Mouse (Mus musculus): ENCODE data around the gene Rap1a. TPM values are rescaled to one million over a fixed set of nuclear protein-coding genes. Genes with fewer than 3 reads are reported as not detected.
A peak's percentile ranks its signal among the peaks of the same experiment; 100 is the strongest.

Rap1a gene
- total RNA-seq, 1 experiment from 2014 or later: 819 TPM

DNA sequence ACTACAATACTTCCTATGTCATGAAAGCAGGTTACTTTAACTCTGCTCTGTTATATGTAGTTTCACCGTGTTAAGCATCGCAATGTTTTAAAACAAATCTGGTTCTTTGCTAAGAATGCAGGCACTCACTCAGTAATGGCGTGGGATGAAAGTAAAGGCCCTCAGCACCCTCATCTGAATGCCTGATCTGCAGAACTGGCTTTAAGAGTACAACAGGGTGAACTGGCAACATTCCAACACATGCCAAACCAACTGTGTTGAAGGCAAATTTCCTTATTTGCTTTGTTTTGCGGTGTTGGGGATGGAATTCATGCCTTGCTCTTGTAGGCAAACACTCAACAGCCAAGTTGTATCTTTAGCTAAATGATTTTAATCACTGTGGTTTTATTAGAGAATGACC is 67.6 kb downstream of the Rap1a start:
- no peak for ATAC-seq (replicated peaks; ENCODE audit: insufficient number of reproducible peaks, low FRiP score, low TSS enrichment, poor library complexity, severe bottlenecking)

DNA sequence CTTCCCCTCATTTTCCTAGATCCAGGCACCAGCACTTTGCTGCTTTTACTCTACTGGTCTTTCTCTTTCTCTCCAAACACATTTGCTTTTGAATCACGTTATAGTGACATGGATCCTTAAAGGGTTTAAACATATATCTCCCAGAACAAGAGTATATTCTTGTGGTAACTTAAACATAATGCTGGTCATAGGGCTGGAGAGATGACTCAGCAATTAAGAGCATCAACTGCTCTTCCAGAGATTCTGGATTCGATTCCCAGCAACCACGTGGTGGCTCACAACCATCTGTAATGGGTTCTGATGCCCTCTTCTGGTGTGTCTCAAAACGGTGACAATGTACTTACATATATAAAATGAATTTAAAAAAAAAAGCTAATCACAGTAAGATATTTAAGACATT is 68.8 kb downstream of the Rap1a start:
- ATAC-seq (replicated peaks; ENCODE audit: insufficient number of reproducible peaks, low FRiP score, low TSS enrichment, poor library complexity, severe bottlenecking): no peak

DNA sequence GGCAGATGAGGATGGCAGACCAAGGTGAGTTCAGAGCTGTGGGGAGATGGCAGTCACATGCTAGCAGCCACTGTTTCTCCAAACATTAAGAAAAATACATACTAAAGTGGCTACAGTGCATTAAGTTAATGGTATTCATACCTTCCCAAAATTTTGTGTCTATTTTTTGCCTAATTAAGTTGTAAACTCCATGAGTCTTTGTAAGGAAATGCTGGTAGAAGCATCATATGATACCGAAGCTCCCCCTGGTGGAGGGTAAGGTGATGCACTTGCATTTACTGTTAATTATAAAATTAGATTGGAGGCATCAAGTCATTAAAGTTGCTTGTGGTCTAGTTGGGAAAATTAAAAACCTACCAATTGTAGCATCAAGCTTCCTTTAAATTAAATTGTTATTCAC is 75.1 kb downstream of the Rap1a start:
- ATAC-seq (replicated peaks; ENCODE audit: insufficient number of reproducible peaks, low FRiP score, low TSS enrichment, poor library complexity, severe bottlenecking): no peak

DNA sequence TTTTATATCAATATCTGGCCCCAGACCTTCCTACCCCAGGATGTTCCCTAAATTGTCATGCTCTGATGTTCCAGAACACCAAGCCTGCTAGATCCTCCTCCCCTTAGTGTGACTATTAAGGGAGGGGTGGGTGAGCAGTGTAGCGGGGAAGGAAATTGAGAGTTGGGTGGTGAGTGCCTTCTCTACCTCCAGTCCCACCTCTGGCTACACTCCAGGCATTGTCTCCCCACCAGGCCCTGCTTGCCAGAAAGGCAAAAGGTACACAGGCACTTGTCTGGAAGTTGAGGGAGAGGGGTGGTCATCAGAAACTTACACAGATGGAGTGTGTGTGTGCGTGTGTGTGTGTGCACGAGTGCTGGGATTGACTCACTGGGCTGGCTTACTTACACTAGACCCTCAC is 78.6 kb downstream of the Rap1a start:
- ATAC-seq (replicated peaks; ENCODE audit: insufficient number of reproducible peaks, low FRiP score, low TSS enrichment, poor library complexity, severe bottlenecking): no peak

DNA sequence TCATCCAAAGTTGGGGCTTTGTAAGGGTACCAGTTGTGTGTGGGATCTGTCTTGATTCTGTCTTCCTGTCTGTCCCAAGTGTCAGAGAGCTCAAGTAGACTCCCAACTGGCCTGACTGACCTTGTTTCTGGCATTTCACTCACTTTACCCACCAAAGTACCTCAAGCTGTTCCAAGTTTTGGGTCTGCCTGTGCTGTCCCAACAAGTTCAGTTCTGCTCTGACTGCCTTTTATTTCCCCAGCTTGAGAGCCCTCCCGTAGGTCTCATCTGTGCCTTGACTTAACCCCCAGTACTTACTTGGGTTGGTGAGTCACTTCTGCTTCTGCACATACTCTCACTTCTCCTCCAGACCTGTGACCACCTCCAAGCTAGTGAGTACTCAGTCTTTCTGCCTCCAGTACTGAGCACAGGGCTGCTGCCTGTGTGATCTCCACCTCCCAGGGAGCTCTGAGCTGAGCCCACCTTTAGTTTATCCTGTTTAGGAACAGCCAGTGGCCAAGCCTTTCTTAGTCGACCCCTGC is 79.4 kb downstream of the Rap1a start:
- ATAC-seq (replicated peaks; ENCODE audit: insufficient number of reproducible peaks, low FRiP score, low TSS enrichment, poor library complexity, severe bottlenecking): peak; percentile 43

DNA sequence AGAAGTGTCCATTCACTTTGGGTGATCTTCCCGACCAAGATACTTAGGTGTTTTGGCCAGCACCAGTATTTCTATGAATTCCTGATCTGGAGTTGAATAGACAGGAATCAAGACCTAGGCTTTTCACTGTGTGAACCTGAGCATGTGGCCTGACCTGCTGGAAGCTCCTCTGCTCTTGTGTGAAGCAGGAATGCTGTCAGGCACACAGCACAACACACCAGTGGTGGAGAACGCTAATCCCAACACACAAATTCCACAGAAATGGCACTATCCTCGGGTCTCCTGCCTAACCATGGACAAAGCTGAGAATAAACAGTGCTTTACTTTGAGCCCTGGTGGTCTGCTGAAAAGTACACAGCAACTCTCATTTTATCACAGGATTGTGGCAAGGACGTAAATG is 80.6 kb downstream of the Rap1a start:
- ATAC-seq (replicated peaks; ENCODE audit: insufficient number of reproducible peaks, low FRiP score, low TSS enrichment, poor library complexity, severe bottlenecking): no peak

DNA sequence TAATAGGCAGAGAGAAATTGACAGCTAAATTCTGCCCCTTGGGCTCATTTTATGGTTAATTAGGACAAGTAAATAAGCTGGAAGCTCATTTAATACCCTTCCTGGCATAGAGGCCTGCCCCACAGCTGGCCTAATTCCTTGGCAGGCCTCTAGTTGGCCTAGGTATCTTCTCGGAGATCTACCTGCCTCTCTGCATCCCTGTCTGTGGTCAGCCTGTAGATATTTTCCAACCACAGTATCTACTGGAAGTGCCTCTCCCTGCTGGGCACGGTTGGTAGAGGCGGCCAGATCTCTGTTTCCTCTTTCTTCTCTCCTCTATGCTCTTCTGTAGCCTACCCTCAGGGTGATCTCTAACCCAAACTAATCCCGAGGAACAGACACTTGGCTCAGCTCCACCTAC is 81.2 kb downstream of the Rap1a start:
- ATAC-seq (replicated peaks; ENCODE audit: insufficient number of reproducible peaks, low FRiP score, low TSS enrichment, poor library complexity, severe bottlenecking): no peak

DNA sequence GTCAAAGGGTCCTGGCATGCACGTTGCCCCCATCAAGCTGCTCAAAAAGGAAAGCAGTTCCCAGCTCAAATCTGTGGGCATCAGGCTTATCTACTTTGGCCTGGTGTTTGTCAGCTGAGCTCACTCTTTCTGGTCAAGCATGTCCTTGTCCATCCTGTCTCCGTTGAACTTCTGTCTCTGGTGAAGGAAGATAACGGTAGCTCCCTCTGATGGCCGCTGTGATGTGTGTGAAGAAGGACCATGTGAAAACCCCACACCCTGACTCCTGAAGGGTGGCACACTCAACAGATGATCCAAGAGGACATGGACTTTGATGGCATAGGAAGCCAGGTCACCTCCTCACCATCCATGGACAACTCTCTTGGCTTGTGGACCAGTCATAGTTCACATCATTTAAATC is 82.4 kb downstream of the Rap1a start:
- ATAC-seq (replicated peaks; ENCODE audit: insufficient number of reproducible peaks, low FRiP score, low TSS enrichment, poor library complexity, severe bottlenecking): no peak

DNA sequence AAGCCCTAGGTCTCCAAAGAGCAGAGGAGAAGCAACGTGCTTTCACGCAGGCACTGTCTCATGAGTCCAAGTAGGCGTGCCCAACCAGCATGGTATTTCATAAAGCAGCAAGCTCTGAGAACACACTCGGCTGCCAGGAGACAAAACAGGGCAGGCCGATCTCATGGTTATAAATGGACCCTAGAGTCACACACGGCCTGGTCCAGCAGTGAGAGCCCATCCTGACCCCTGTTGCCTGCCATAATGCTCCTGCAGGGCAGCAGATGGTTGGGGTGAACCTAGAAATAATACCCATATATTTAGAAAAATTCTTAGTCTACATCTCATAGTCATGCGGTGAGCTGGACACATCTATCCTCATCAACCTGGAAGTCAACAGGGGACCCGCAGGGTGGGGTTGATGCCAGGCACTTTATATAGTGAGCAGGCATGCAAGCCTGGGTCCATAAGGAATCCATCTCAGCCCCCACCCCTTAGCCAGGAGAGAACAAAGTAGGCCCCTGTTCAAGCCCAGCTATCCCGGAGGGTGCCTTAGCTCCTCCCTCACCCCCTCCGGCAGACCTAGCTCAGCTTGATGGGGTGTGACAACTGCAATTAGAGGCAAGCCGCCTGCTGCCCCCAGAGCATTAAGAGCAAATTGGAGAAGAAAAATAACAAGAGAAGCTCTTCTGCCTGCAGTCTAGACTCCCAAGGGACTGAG is 83.1 kb downstream of the Rap1a start:
- no peak for ATAC-seq (replicated peaks; ENCODE audit: insufficient number of reproducible peaks, low FRiP score, low TSS enrichment, poor library complexity, severe bottlenecking)

DNA sequence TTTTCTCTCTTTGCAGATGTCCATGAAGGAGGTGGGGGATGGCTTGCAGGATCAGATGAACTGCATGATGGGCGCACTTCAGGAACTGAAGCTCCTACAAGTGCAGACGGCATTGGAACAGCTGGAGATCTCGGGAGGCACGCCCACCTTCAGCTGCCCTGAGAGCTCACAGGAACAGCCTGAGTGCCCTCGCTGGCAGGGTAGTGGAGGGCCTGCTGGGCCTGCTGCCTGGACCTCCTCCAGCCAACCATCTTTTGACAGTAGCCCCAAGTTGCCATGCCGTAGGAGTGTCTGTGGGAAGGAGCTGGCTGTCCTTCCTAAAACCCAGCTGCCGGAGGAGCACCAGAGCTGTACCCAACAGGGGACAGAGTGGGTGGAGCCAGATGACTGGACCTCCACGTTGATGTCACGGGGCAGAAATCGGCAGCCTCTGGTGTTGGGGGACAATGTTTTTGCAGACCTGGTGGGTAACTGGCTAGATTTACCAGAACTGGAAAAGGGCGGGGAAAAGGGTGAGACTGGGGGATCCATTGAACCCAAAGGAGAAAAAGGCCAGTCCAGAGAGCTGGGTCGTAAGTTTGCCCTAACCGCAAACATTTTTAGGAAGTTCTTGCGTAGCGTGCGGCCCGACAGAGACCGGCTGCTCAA is 84.7 kb downstream of the Rap1a start:
- no peak for ATAC-seq (replicated peaks; ENCODE audit: insufficient number of reproducible peaks, low FRiP score, low TSS enrichment, poor library complexity, severe bottlenecking)

DNA sequence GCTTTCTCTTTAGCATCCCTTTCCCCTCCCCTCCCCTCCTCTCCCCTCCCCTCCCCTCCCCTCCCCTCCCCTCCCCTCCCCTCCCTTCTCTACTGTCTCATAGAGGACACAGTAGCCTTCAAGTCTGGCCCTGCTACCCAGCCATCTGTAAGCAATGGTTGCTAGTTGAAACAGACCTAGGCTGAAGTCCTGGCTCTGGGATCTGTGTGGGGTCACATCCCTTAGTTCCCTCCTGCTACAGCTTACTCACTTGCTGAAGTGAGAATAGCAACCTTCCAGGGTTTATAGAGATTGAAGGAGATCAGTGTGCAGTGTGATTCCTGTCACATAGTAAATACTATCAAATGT is 86.3 kb downstream of the Rap1a start:
- no peak for ATAC-seq (replicated peaks; ENCODE audit: insufficient number of reproducible peaks, low FRiP score, low TSS enrichment, poor library complexity, severe bottlenecking)

DNA sequence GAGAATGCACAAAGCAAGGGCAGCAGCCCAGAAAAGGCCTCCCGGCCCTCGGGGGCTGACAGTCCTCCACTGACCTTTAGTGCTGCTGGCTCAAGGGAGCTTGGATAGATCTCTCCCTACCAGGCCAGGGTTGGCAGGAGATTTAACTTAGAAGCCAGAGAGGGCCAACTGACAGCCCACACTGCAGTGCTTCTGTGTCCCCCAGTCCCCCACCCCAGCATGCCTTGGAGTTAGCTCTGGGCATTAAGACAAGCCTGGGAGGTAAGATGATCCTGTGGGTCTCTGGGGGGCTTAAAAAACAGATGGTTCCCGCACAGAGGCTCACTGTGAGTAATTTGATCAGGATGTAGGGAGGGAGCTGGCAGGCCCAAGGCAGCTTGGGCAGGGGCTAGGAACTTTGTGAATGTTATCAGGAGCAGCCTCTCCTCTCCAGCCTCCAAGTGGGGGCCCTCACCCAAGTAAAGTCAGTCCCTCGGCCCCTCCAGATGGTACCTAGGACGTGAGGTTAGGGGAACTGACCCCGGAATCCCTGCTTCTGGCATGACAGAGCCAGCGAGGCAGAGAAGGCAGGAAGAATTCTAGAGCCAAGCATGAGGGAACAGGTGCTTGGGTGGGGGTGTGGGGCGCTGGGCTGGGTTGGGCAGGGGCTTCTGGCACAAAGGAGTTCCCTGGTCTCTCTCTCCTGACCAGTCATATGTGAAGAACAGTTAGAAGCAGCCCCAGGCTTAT is 86.9 kb downstream of the Rap1a start:
- no peak for ATAC-seq (replicated peaks; ENCODE audit: insufficient number of reproducible peaks, low FRiP score, low TSS enrichment, poor library complexity, severe bottlenecking)

DNA sequence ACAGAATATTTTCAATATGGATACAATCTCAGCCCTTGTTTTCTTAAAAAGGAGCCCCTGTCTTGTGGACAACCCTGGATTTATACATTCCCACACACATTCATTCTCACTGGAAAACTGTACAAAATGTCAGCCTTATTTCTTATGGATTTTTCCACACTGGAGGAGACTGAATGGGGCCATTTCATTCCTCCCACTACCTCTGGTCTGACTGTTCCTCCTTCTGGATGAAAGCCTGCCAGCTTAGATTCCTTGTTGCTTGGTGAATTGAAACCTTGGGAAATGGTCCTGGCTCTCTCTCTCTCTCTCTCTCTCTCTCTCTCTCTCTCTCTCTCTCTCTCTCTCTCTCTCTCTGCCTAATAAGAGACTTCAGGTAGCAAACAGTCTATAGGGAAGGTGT is 88.3 kb downstream of the Rap1a start:
- no peak for ATAC-seq (replicated peaks; ENCODE audit: insufficient number of reproducible peaks, low FRiP score, low TSS enrichment, poor library complexity, severe bottlenecking)

DNA sequence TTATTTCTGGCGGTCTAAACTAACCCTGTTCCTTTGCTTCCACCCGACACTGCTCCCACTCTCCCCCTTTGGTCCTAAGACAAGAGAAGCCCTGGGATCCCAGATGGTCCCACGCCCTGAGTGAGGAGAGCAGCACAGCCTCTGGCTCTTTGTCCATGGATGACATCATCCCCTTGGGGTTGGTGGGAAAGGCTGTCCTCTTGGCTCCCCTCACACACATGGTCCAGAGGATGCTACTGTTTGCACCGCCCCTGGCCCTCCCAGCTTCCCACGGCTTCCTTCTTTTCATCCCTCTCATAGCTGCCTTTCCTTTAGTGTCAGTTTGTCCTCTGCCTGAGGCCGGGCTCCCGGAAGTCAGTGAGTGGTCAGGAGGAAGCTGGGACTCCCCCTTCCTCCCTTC is 89.4 kb downstream of the Rap1a start:
- ATAC-seq (replicated peaks; ENCODE audit: insufficient number of reproducible peaks, low FRiP score, low TSS enrichment, poor library complexity, severe bottlenecking): no peak

DNA sequence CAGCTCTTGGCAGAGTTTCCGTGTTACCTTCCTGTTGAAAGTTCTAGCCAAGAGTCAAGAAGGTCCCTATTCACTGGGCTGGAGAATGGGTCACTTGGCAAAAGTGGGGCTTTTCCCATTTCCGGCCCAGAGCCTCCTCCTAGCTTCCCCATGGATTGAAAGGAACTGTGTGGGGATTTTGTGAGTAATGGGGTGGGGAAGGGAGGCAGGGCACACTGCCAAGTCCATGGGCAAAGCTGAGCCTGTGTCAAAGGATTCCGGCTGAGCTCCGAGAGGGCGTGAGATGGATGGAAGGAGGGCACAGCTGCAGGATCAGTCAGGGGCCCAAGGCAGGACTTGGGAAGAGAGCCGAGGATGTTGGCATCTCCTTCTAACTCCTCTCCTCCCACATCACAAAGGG is 90.9 kb downstream of the Rap1a start:
- no peak for ATAC-seq (replicated peaks; ENCODE audit: insufficient number of reproducible peaks, low FRiP score, low TSS enrichment, poor library complexity, severe bottlenecking)

DNA sequence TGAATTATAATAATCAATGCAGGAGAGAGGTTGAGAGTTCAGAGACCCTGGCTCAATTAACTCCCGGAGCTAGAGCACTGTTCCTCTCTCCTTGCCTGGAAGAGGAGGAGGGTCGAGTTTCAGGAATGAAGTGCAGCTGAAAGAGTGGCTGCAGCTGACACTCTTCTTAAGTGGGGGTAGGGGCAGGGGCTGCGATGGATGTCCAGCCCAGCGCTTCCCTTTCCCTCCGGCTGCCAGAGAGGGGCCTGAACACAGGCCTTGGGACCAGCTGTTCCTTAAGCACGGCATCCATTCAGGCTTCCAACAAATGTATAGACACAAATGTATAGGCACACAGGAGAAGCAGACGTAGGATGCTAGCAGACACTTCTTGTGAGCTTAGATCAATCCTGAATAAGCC is 93.5 kb downstream of the Rap1a start:
- ATAC-seq (replicated peaks; ENCODE audit: insufficient number of reproducible peaks, low FRiP score, low TSS enrichment, poor library complexity, severe bottlenecking): no peak

DNA sequence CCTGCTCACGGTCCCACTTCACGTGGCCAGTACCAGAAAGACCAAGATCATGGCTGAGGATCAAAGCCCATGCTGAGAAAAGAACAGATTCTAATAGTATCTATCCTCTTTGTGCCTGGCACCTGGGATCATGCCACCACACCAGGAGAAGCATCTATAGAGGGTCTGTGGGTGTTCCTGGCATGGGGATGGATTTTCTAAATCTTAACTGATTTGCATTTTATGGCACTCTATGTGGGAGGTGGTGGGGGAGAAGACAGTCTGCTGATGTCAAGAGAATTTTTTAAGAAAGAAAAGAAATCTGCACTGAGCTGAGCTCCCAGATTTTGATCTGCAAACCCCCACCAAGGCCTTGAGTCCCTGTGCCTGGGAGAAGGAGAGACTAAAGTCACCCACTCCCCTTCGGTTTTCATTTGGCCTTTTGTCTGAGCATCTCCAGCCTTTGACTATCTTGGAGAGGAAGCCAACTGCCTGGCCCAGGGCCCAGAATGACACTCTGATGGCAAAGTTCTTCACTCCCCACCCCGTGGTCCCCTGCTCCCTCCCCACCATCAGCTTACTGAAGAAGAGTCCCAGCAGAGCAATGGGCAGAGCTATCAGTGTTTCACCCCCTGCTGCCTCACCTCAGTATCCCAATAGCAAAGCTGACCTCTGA is 94.6 kb downstream of the Rap1a start:
- ATAC-seq (replicated peaks; ENCODE audit: insufficient number of reproducible peaks, low FRiP score, low TSS enrichment, poor library complexity, severe bottlenecking): no peak

DNA sequence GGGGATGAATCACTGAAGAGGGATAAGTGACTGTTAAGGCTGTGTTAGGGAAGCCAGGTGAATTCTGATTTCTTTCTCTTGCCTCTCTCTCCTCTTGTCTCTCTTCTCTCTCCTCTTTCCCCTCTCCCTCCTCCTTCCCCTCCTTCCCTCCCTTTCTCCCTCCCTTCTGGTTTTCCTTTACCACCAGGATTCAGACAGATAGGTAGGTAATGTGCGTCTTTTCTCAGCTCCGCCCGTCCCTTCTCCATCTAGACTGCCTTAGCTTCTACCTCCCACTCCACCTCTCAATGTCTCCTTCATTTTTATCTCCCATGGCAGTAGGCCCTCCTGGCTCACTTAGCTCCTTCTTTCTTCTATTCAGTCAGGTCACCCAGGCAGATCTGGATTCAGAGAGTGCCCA is 95.6 kb downstream of the Rap1a start:
- ATAC-seq (replicated peaks; ENCODE audit: insufficient number of reproducible peaks, low FRiP score, low TSS enrichment, poor library complexity, severe bottlenecking): no peak

DNA sequence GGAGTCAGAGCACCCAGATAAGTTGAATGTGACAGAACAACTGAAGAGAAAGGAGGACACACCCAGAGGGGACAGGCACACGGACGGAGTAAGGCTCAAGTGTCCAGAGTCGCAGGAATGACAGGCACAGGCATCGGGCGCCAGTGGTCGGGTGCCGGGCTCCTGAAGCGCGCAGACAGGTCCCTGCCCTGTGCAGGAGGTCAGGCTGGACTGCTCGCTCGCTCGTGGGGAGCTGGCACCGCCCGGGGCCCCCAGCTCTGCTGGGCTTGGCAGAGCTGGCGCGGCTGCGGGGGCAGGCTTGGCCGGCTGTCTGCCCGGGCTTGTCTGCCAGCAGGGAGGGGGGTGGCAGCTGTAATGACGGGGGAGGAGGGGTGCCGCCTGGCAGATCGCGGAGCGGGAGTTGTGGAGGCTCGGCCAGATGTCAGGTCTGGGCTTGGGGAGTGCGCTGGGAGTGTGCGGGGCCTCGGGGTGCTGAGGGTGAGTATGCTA is 96.0 kb downstream of the Rap1a start:
- ATAC-seq (replicated peaks; ENCODE audit: insufficient number of reproducible peaks, low FRiP score, low TSS enrichment, poor library complexity, severe bottlenecking): no peak
